Mouse (Mus musculus) CD4-positive, CD25-positive, alpha-beta regulatory T cell, adult 4 months (primary cell): Measurements from ENCODE around the gene Olfr104-ps. TPM values are rescaled to one million over a fixed set of nuclear protein-coding genes. Genes with fewer than 3 reads are reported as not detected.

Experiments used
- ATAC-seq: one replicate; pipeline ENCODE4 v1.8.0; 2017
- polyA plus RNA-seq, 2 experiments: library from polyadenylated mRNA; unstranded; fragments of 100-300 nt; shearing (Covaris generic); gene quantifications; one replicate each; pipeline ENCODE4 v1.2.1; 2017

The Olfr104-ps gene
- polyA plus RNA-seq: not detected

- ATAC-seq: no peak
Measured at GRCm38 (mm10) chr17:37359282-37359681, at the start of gene Olfr104-ps. Olfr104-ps (plus strand) TSS chr17:37359582.

GRCm38 (mm10) chr17:37310146-37310699 is 49.2 kb upstream of the Olfr104-ps start:
- no peak for ATAC-seq

GRCm38 (mm10) chr17:37316954-37317353 is 42.4 kb upstream of the Olfr104-ps start, which contains the start of gene Olfr102:
Olfr102 (minus strand) TSS chr17:37317054.
- no peak for ATAC-seq

- ATAC-seq: no peak
Measured at GRCm38 (mm10) chr17:37339598-37339997, 19.8 kb upstream of the Olfr104-ps start, which contains the start of gene Olfr103. Olfr103 (minus strand) TSS chr17:37339698.

GRCm38 (mm10) chr17:37378733-37379132 is 19.4 kb downstream of the Olfr104-ps start, which contains the start of gene Olfr105-ps:
Olfr105-ps (plus strand) TSS chr17:37379033.
- no peak for ATAC-seq

- ATAC-seq: no peak
Measured at GRCm38 (mm10) chr17:37390093-37390492, 30.7 kb downstream of the Olfr104-ps start, which contains the start of gene Olfr106-ps. Olfr106-ps (plus strand) TSS chr17:37390393.

- ATAC-seq: no peak
Measured at GRCm38 (mm10) chr17:37398926-37399325, 39.5 kb downstream of the Olfr104-ps start, which contains the start of gene Olfr107. Olfr107 (plus strand) TSS chr17:37399226.

- ATAC-seq: no peak
Measured at GRCm38 (mm10) chr17:37413380-37413779, 54.0 kb downstream of the Olfr104-ps start.

Other genes starting within 250 kb of the Olfr104-ps start
- gene Olfr92, start 239.5 kb upstream of the Olfr104-ps start, polyA plus RNA-seq: not detected
- not detected for gene Olfr93, start 198.1 kb upstream of the Olfr104-ps start, polyA plus RNA-seq
- under 1 TPM in 1 of 2 experiments, not detected in 1; 0.70 TPM for gene Ubd, start 165.7 kb upstream of the Olfr104-ps start, polyA plus RNA-seq
- gene Olfr94, start 158.6 kb upstream of the Olfr104-ps start, polyA plus RNA-seq: not detected
- gene Olfr95, start 146.5 kb upstream of the Olfr104-ps start, polyA plus RNA-seq: not detected
- gene Olfr96, start 139.4 kb upstream of the Olfr104-ps start, polyA plus RNA-seq: not detected
- gene Olfr97, start 122.3 kb upstream of the Olfr104-ps start, polyA plus RNA-seq: not detected
- not detected for gene Olfr98, start 95.8 kb upstream of the Olfr104-ps start, polyA plus RNA-seq
- gene H2-M3, start 89.4 kb upstream of the Olfr104-ps start, polyA plus RNA-seq: 100 to 1,000 TPM; 131 to 144 TPM
- 1 to 10 TPM; 4.3 to 5.5 TPM for gene Olfr99, start 76.1 kb upstream of the Olfr104-ps start, polyA plus RNA-seq
- gene Olfr101, start 55.3 kb upstream of the Olfr104-ps start, polyA plus RNA-seq: under 1 TPM; 0.22 to 0.25 TPM
- not detected for gene Olfr102, start 42.5 kb upstream of the Olfr104-ps start, polyA plus RNA-seq
- not detected for gene Olfr103, start 19.9 kb upstream of the Olfr104-ps start, polyA plus RNA-seq
- not detected for gene Olfr105-ps, start 19.5 kb downstream of the Olfr104-ps start, polyA plus RNA-seq
- not detected for gene Olfr106-ps, start 30.8 kb downstream of the Olfr104-ps start, polyA plus RNA-seq
- under 1 TPM in 1 of 2 experiments, not detected in 1; 0.11 TPM for gene Olfr107, start 39.6 kb downstream of the Olfr104-ps start, polyA plus RNA-seq
- gene Olfr108, start 85.9 kb downstream of the Olfr104-ps start, polyA plus RNA-seq: not detected
- gene Olfr109, start 99.3 kb downstream of the Olfr104-ps start, polyA plus RNA-seq: not detected
- gene H2-M2, start 124.0 kb downstream of the Olfr104-ps start, polyA plus RNA-seq: not detected
- not detected for gene Olfr110, start 132.9 kb downstream of the Olfr104-ps start, polyA plus RNA-seq
- gene Olfr111, start 148.4 kb downstream of the Olfr104-ps start, polyA plus RNA-seq: not detected
- not detected for gene Olfr112, start 209.9 kb downstream of the Olfr104-ps start, polyA plus RNA-seq
- not detected for gene Olfr113, start 218.1 kb downstream of the Olfr104-ps start, polyA plus RNA-seq
- gene Olfr114, start 233.2 kb downstream of the Olfr104-ps start, polyA plus RNA-seq: not detected